Mouse (Mus musculus): ENCODE data around the gene Hoxc4. TPM values are rescaled to one million over a fixed set of nuclear protein-coding genes. Genes with fewer than 3 reads are reported as not detected.

Gene Hoxc4
- total and polyA plus RNA-seq, 3 experiments: 12.2 to 60.1 (median 29.3) TPM

DNA sequence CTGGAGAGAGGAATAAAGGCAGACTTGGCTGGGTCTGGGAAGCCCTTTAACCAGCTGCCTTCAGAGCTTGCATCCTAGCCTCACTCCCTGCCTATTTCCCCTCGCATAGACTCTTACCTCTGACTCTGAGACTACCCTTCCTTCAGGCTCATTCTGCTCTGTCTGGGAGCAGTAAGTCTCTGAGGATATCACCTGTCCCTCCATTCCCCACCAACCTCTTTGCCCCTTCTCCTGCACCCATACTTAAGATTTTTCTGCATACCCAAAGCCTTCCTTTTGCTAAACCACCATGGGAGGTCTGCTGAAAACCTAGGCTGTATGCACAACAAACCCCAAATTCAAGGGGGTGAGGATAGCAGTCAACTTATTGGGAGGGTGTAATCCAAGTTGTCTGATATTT, 38.8 kb upstream of the Hoxc4 start:
- no peak for DNase-seq (ENCODE audit: low spot score)
- peaks cover 81% of the 10 kb centered on the region for H3K4me1 ChIP-seq (ENCODE audit: insufficient read depth, low read depth, low read length)
- ATAC-seq (ENCODE audit: extremely low read depth, insufficient number of reproducible peaks, low FRiP score, poor library complexity, severe bottlenecking): no peak
- no peak for TF ChIP-seq GATA1 (IDR thresholded peaks at IDR 0.05; ENCODE audit: borderline replicate concordance, low read length)
- TF ChIP-seq TAL1 (conservative IDR thresholded peaks at IDR 0.05; ENCODE audit: low read depth, low read length): no peak
- TF ChIP-seq POLR2AphosphoS5 (IDR thresholded peaks at IDR 0.05; ENCODE audit: insufficient replicate concordance, low read depth, low read length): no peak
- no peak for TF ChIP-seq GATA2 (IDR thresholded peaks at IDR 0.05; ENCODE audit: borderline replicate concordance, low read depth, low read length)
- TF ChIP-seq CTCF (IDR thresholded peaks at IDR 0.05; ENCODE audit: low read depth, low read length): no peak
- H3K27me3 ChIP-seq (ENCODE audit: insufficient read depth, low read length): peaks cover 43% of the 10 kb centered on the region
- peaks cover 6% of the 10 kb centered on the region for H3K36me3 ChIP-seq (replicated peaks)
- no peak overlapping the region for H3K4me3 ChIP-seq (ENCODE audit: low read depth, low read length)
- no peaks in the 10 kb centered on the region for H3K9me3 ChIP-seq (replicated peaks)

GRCm38 (mm10) chr15:102980352-102980751, 38.4 kb upstream of the Hoxc4 start:
- Histone ChIP-seq H3K4me3 (ENCODE audit: low read depth, low read length) (peak overlapping the region; percentile 80; the same call in 1 of the 2 replicates), H3K9me3 (replicated peaks) (no peaks in the 10 kb centered on the region), H3K36me3 (replicated peaks) (peaks cover 6% of the 10 kb centered on the region), H3K4me1 (ENCODE audit: insufficient read depth, low read depth, low read length) (peaks cover 84% of the 10 kb centered on the region), H3K27me3 (ENCODE audit: insufficient read depth, low read length) (peaks cover 42% of the 10 kb centered on the region)
- DNase-seq (ENCODE audit: low spot score) (no peak), ATAC-seq (ENCODE audit: extremely low read depth, insufficient number of reproducible peaks, low FRiP score, poor library complexity, severe bottlenecking) (no peak)
- TF ChIP-seq GATA2 (IDR thresholded peaks at IDR 0.05; ENCODE audit: borderline replicate concordance, low read depth, low read length) (no peak), GATA1 (IDR thresholded peaks at IDR 0.05; ENCODE audit: borderline replicate concordance, low read length) (no peak), CTCF (IDR thresholded peaks at IDR 0.05; ENCODE audit: low read depth, low read length) (no peak), POLR2AphosphoS5 (IDR thresholded peaks at IDR 0.05; ENCODE audit: insufficient replicate concordance, low read depth, low read length) (no peak), TAL1 (conservative IDR thresholded peaks at IDR 0.05; ENCODE audit: low read depth, low read length) (no peak)

GRCm38 (mm10) chr15:102980912-102981311, 37.8 kb upstream of the Hoxc4 start:
- Histone ChIP-seq H3K27me3 (ENCODE audit: insufficient read depth, low read length) (peaks cover 42% of the 10 kb centered on the region), H3K36me3 (replicated peaks) (peaks cover 6% of the 10 kb centered on the region), H3K4me1 (ENCODE audit: insufficient read depth, low read depth, low read length) (peaks cover 82% of the 10 kb centered on the region), H3K9me3 (replicated peaks) (no peaks in the 10 kb centered on the region), H3K4me3 (ENCODE audit: low read depth, low read length) (peak overlapping the region; percentile 80)
- ATAC-seq (ENCODE audit: extremely low read depth, insufficient number of reproducible peaks, low FRiP score, poor library complexity, severe bottlenecking) (no peak), DNase-seq (ENCODE audit: low spot score) (no peak)
- no peak for TF ChIP-seq GATA1 (IDR thresholded peaks at IDR 0.05; ENCODE audit: borderline replicate concordance, low read length)
- no peak for TF ChIP-seq CTCF (IDR thresholded peaks at IDR 0.05; ENCODE audit: low read depth, low read length)
- no peak for TF ChIP-seq POLR2AphosphoS5 (IDR thresholded peaks at IDR 0.05; ENCODE audit: insufficient replicate concordance, low read depth, low read length)
- no peak for TF ChIP-seq GATA2 (IDR thresholded peaks at IDR 0.05; ENCODE audit: borderline replicate concordance, low read depth, low read length)

DNA sequence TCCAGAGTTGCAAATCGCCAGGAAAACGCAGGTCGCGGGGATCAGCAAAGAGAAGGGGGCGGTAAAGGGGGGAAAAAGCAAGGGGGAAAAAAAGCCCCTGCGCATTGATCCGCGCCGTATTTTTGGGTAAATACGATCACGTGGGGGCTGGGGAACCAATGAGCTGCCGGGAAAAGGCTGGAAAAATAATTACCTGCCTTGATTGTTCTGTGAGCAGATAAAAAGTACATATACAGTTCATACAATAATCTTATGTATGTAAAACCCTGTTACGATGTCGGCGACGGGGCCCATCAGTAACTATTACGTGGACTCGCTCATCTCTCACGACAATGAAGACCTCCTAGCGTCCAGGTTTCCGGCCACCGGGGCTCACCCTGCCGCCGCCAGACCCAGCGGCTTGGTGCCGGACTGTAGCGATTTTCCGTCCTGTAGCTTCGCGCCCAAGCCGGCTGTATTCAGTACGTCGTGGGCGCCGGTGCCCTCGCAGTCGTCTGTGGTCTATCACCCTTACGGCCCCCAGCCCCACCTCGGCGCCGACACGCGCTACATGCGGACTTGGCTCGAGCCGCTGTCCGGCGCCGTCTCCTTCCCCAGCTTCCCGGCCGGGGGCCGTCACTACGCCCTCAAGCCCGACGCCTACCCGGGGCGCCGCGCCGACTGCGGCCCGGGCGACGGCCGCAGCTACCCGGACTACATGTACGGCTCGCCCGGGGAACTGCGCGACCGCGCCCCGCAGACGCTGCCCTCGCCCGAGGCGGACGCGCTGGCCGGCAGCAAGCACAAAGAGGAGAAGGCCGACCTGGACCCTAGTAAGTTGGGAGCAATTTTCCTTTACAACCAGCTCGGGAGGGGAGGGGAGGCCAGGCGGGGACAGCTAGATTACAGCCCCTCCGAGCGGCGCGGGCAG, 37.1 kb upstream of the Hoxc4 start:
- DNase-seq (ENCODE audit: low spot score): peak; percentile 86
- ATAC-seq (ENCODE audit: extremely low read depth, insufficient number of reproducible peaks, low FRiP score, poor library complexity, severe bottlenecking): no peak
- Histone ChIP-seq H3K4me1 (ENCODE audit: insufficient read depth, low read depth, low read length) (peaks cover 80% of the 10 kb centered on the region), H3K36me3 (replicated peaks) (peaks cover 6% of the 10 kb centered on the region), H3K4me3 (ENCODE audit: low read depth, low read length) (peak overlapping the region; percentile 80), H3K27me3 (ENCODE audit: insufficient read depth, low read length) (peaks cover 43% of the 10 kb centered on the region), H3K9me3 (replicated peaks) (no peaks in the 10 kb centered on the region)
- no peak for TF ChIP-seq GATA2 (IDR thresholded peaks at IDR 0.05; ENCODE audit: borderline replicate concordance, low read depth, low read length)
- TF ChIP-seq POLR2AphosphoS5 (IDR thresholded peaks at IDR 0.05; ENCODE audit: insufficient replicate concordance, low read depth, low read length): no peak
- no peak for TF ChIP-seq CTCF (IDR thresholded peaks at IDR 0.05; ENCODE audit: low read depth, low read length)
- TF ChIP-seq TAL1 (conservative IDR thresholded peaks at IDR 0.05; ENCODE audit: low read depth, low read length): no peak
- no peak for TF ChIP-seq GATA1 (IDR thresholded peaks at IDR 0.05; ENCODE audit: borderline replicate concordance, low read length)

GRCm38 (mm10) chr15:102983716-102984115, 35.0 kb upstream of the Hoxc4 start:
- DNase-seq (ENCODE audit: low spot score) (no peak), ATAC-seq (ENCODE audit: extremely low read depth, insufficient number of reproducible peaks, low FRiP score, poor library complexity, severe bottlenecking) (no peak)
- Histone ChIP-seq H3K36me3 (replicated peaks) (peaks cover 6% of the 10 kb centered on the region), H3K4me3 (ENCODE audit: low read depth, low read length) (no peak overlapping the region), H3K27me3 (ENCODE audit: insufficient read depth, low read length) (peaks cover 49% of the 10 kb centered on the region), H3K9me3 (replicated peaks) (no peaks in the 10 kb centered on the region), H3K4me1 (ENCODE audit: insufficient read depth, low read depth, low read length) (peaks cover 76% of the 10 kb centered on the region)
- TF ChIP-seq GATA2 (IDR thresholded peaks at IDR 0.05; ENCODE audit: borderline replicate concordance, low read depth, low read length): no peak
- no peak for TF ChIP-seq TAL1 (conservative IDR thresholded peaks at IDR 0.05; ENCODE audit: low read depth, low read length)
- TF ChIP-seq CTCF (IDR thresholded peaks at IDR 0.05; ENCODE audit: low read depth, low read length): no peak
- no peak for TF ChIP-seq GATA1 (IDR thresholded peaks at IDR 0.05; ENCODE audit: borderline replicate concordance, low read length)
- no peak for TF ChIP-seq POLR2AphosphoS5 (IDR thresholded peaks at IDR 0.05; ENCODE audit: insufficient replicate concordance, low read depth, low read length)

DNA sequence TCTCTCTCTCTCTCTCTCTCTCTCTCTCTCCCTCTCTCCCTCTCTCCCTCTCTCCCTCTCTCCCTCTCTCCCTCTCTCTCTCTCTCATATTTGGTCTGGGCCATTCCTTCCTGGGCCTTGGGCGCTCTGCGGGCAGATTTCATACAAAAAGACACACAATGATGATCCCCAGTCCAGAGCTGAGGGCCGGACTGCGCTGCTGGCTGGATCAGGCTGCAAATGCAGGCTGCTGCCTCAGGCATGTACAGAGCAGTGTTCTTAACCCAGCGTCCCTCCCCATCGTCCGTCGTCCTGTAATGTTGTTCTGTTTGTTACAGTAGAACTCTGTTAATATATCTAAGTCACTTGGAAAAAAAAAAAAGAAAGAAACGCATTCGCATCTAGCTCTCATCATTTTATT, 34.2 kb upstream of the Hoxc4 start:
- DNase-seq (ENCODE audit: low spot score): no peak
- H3K4me3 ChIP-seq (ENCODE audit: low read depth, low read length): no peak overlapping the region
- H3K27me3 ChIP-seq (ENCODE audit: insufficient read depth, low read length): peaks cover 49% of the 10 kb centered on the region
- no peaks in the 10 kb centered on the region for H3K9me3 ChIP-seq (replicated peaks)
- TF ChIP-seq GATA2 (IDR thresholded peaks at IDR 0.05; ENCODE audit: borderline replicate concordance, low read depth, low read length) (no peak), CTCF (IDR thresholded peaks at IDR 0.05; ENCODE audit: low read depth, low read length) (no peak), POLR2AphosphoS5 (IDR thresholded peaks at IDR 0.05; ENCODE audit: insufficient replicate concordance, low read depth, low read length) (no peak), GATA1 (IDR thresholded peaks at IDR 0.05; ENCODE audit: borderline replicate concordance, low read length) (no peak), TAL1 (conservative IDR thresholded peaks at IDR 0.05; ENCODE audit: low read depth, low read length) (no peak)
- peaks cover 72% of the 10 kb centered on the region for H3K4me1 ChIP-seq (ENCODE audit: insufficient read depth, low read depth, low read length)
- no peak for ATAC-seq (ENCODE audit: extremely low read depth, insufficient number of reproducible peaks, low FRiP score, poor library complexity, severe bottlenecking)
- H3K36me3 ChIP-seq (replicated peaks): peaks cover 6% of the 10 kb centered on the region

Data from G1E (cell line).